Mouse (Mus musculus) ES-Bruce4 (cell line): Measurements from ENCODE around the gene L3mbtl1. TPM values are rescaled to one million over a fixed set of nuclear protein-coding genes. Genes with fewer than 3 reads are reported as not detected.

Source experiments
- H3K27ac ChIP-seq: 2 replicates; pipeline ENCODE4 v1.5.1; 2012; ENCODE audit warnings: low read length, inconsistent platforms; ENCODE audit not compliant: insufficient read depth
- H3K27me3 ChIP-seq: 2 replicates; pipeline ENCODE4 v1.6.1; 2012; ENCODE audit warnings: mild to moderate bottlenecking, low read length, inconsistent platforms; ENCODE audit not compliant: control insufficient read depth, poor library complexity, insufficient read depth, severe bottlenecking
- H3K36me3 ChIP-seq: 2 replicates; pipeline ENCODE4 v1.6.1; 2012; ENCODE audit warnings: inconsistent platforms, mild to moderate bottlenecking, low read length, moderate library complexity; ENCODE audit not compliant: control insufficient read depth, poor library complexity, insufficient read depth, severe bottlenecking
- H3K4me1 ChIP-seq: one replicate; pipeline ENCODE4 v1.8.1; 2011; ENCODE audit warnings: low read length; ENCODE audit not compliant: control insufficient read depth, insufficient read depth
- H3K4me3 ChIP-seq: 2 replicates; pipeline ENCODE4 v1.5.1; 2011; ENCODE audit warnings: low read depth, mild to moderate bottlenecking, low read length
- H3K9ac ChIP-seq: 2 replicates; pipeline ENCODE4 v1.6.1; 2012; ENCODE audit warnings: low read depth, mild to moderate bottlenecking, inconsistent platforms; ENCODE audit not compliant: poor library complexity, severe bottlenecking
- H3K9me3 ChIP-seq: replicated peaks from 2 replicates; pipeline ENCODE4 v1.6.1; 2012; ENCODE audit warnings: mild to moderate bottlenecking, low read length, inconsistent platforms; ENCODE audit not compliant: control insufficient read depth, poor library complexity, insufficient read depth, severe bottlenecking
- CTCF ChIP-seq: IDR thresholded peaks from one replicate; pipeline ENCODE4 v1.8.1; 2011; ENCODE audit warnings: low read depth, low read length
- EP300 ChIP-seq: IDR thresholded peaks from 2 replicates; pipeline ENCODE4 v1.6.1; 2011; ENCODE audit warnings: low read depth, low read length; ENCODE audit not compliant: insufficient read depth
- POLR2A ChIP-seq: IDR thresholded peaks from one replicate; pipeline ENCODE4 v1.8.1; 2011; ENCODE audit warnings: low read length; ENCODE audit not compliant: insufficient read depth
- polyA plus RNA-seq: library from polyadenylated mRNA; stranded (reverse); fragments of >200 nt; gene quantifications from 2 replicates; pipeline ENCODE4 v1.2.4, GENCODE M21; 2011; ENCODE audit warnings: low read depth; ENCODE audit not compliant: missing spikeins, insufficient read depth, insufficient read length

L3mbtl1 gene
- polyA plus RNA-seq, 1 experiment, result 2.7 TPM

DNA sequence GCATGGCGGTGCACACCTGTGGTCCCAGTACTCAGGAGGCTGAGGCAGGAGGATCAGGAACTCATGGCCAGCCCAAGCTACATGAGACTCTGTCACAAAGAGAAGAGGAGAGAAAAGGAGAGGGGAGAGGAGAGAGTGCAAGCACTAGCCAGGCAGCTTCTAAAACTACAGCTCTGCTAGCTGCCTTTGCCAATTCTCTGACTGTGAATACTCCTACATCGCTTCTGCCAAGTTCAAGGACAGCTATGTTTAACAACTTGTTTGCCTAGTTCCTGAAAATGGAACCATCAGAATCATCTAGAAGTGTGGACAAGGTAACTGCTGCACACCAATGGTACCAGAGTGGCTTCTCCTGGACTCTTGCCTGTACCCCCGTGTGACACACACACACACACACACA, 29.2 kb upstream of the L3mbtl1 start:
- H3K4me1 ChIP-seq, result no peaks in the 10 kb centered on the region
- H3K4me3 ChIP-seq, result no peak overlapping the region
- H3K36me3 ChIP-seq, result no peaks in the 10 kb centered on the region
- no peak overlapping the region for H3K27ac ChIP-seq
- H3K9me3 ChIP-seq, result no peaks in the 10 kb centered on the region
- no peak overlapping the region for H3K9ac ChIP-seq
- no peak for TF ChIP-seq CTCF
- TF ChIP-seq EP300, result no peak
- no peak for TF ChIP-seq POLR2A
- H3K27me3 ChIP-seq, result no peaks in the 10 kb centered on the region

DNA sequence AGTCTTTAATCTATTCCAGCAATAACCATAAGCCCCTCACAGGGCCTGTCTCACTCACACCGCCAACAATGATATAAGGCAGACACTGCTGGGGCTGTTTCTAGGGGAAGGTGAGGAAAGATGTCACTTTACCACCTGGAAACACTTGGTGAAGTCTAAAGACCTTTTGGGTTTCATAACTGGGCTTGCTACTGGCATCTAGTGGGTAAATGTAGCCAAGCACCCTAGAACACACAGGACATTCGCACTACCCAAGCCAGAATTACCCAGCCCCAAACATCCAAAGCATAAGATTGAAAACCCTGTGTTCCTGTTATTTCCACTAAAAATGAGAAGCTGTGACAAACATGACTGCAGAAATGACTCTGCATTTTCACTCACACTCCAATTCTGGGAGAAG, 28.8 kb upstream of the L3mbtl1 start:
- Histone ChIP-seq H3K36me3 (no peaks in the 10 kb centered on the region), H3K27ac (no peak overlapping the region), H3K27me3 (no peaks in the 10 kb centered on the region), H3K4me1 (no peaks in the 10 kb centered on the region), H3K4me3 (no peak overlapping the region), H3K9me3 (no peaks in the 10 kb centered on the region), H3K9ac (no peak overlapping the region)
- TF ChIP-seq CTCF, result no peak
- no peak for TF ChIP-seq POLR2A
- no peak for TF ChIP-seq EP300

DNA sequence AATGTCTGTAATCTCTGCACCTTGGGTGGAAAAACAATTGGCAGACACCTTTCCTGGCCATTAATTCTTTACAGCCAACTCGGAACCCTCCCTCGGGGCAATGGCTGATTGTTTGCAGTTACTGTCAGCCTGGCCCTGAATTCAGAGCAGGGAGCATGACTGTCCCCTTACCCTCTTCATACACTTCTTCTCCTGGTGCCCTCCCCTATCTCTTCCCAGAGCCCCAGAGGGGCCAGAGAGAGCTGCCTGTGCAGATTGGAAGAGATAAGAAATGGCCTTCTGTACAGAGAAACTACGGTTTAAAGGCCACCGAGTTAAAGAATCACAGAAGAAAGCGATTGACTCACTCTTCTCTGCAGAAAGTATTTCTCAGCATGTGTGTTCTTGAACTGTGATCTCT, 23.3 kb upstream of the L3mbtl1 start:
- no peaks in the 10 kb centered on the region for H3K9me3 ChIP-seq
- H3K27ac ChIP-seq, result no peak overlapping the region
- no peaks in the 10 kb centered on the region for H3K4me1 ChIP-seq

GRCm38 (mm10) chr2:162922183-162922582, 21.1 kb upstream of the L3mbtl1 start:
- TF ChIP-seq EP300, result no peak
- TF ChIP-seq CTCF, result no peak
- no peak for TF ChIP-seq POLR2A
- H3K36me3 ChIP-seq, result no peaks in the 10 kb centered on the region
- H3K27me3 ChIP-seq, result no peaks in the 10 kb centered on the region
- H3K9me3 ChIP-seq, result no peaks in the 10 kb centered on the region
- no peaks in the 10 kb centered on the region for H3K4me1 ChIP-seq
- no peak overlapping the region for H3K4me3 ChIP-seq
- H3K9ac ChIP-seq, result no peak overlapping the region
- H3K27ac ChIP-seq, result no peak overlapping the region

More for the DNA sequence above, 23.3 kb upstream of the L3mbtl1 start:
- no peak overlapping the region for H3K4me3 ChIP-seq
- no peak overlapping the region for H3K9ac ChIP-seq
- no peaks in the 10 kb centered on the region for H3K27me3 ChIP-seq
- no peaks in the 10 kb centered on the region for H3K36me3 ChIP-seq
- TF ChIP-seq POLR2A (no peak), CTCF (no peak), EP300 (no peak)

DNA sequence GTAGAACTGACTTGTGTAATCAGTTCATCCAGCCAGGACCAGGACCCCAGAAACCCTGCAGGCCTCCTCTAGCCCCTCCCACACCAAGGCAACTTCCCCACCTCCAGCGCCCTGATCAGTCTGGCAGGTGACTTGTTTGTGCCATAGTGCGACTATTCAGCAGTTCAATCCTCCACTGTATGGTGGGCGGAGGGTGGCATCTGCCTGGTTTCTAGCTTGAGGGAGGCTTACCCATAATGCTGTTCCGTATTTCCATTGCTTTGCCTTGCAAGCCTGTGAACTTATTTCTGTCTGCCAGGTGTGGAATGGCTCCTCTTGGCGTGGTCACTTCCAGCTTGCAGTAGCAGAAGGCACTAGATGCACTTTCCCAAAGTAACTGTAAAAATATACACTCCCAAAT, 20.4 kb upstream of the L3mbtl1 start:
- H3K27ac ChIP-seq, result no peak overlapping the region
- no peaks in the 10 kb centered on the region for H3K27me3 ChIP-seq
- H3K9me3 ChIP-seq, result no peaks in the 10 kb centered on the region
- H3K4me1 ChIP-seq, result no peaks in the 10 kb centered on the region
- H3K9ac ChIP-seq, result no peak overlapping the region
- no peak overlapping the region for H3K4me3 ChIP-seq
- TF ChIP-seq POLR2A (no peak), EP300 (no peak), CTCF (no peak)
- H3K36me3 ChIP-seq, result no peaks in the 10 kb centered on the region

DNA sequence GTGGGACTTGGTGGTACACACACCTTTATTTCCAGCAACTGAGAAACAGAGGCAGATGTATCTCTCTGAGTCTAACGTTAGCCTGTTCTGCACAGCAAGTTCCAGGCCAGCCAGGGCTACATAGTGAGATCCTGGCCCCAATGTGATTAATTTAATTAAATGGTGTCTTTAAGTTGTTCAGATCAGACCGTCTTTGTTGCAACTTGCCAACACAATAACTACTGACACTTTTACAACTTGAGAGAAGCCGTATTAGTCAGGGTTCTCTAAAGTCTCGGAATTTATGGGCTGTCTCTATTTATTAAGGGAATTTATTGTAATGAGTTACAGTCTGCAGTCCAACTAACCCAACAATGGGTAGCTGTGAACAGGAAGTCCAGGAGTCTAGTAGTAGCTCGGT, 19.1 kb upstream of the L3mbtl1 start:
- H3K27me3 ChIP-seq, result no peaks in the 10 kb centered on the region
- no peak overlapping the region for H3K27ac ChIP-seq
- H3K9ac ChIP-seq, result no peak overlapping the region
- TF ChIP-seq POLR2A (no peak), CTCF (no peak), EP300 (no peak)
- H3K4me3 ChIP-seq, result no peak overlapping the region
- H3K9me3 ChIP-seq, result no peaks in the 10 kb centered on the region
- H3K36me3 ChIP-seq, result no peaks in the 10 kb centered on the region
- H3K4me1 ChIP-seq, result no peaks in the 10 kb centered on the region
